Mouse (Mus musculus) testis, adult 2 months (tissue): ENCODE results near the gene Phf1.
"Not testable (repeated sequence)": the region's sequence is repeated elsewhere in the genome, so short reads cannot be mapped to it uniquely, and the experiment has no call there.

Experiments
- CTCF ChIP-seq: fragments of 200-500 bp; IDR thresholded peaks from 2 replicates; pipeline ENCODE4 v1.5.1; 2012; ENCODE audit warnings: low read depth, mild to moderate bottlenecking, inconsistent platforms, low read length, moderate library complexity; ENCODE audit not compliant: control insufficient read depth, insufficient read depth, insufficient replicate concordance
- POLR2A ChIP-seq: fragments of 200-500 bp; IDR thresholded peaks from 2 replicates; pipeline ENCODE4 v1.6.1; 2012; ENCODE audit warnings: low read depth, mild to moderate bottlenecking, inconsistent platforms, low read length, moderate library complexity; ENCODE audit not compliant: control insufficient read depth

GRCm38 (mm10) chr17:26919516-26919915 lies 13.3 kb upstream of the Phf1 start:
- TF ChIP-seq POLR2A, CTCF: not testable (repeated sequence)
